Mouse (Mus musculus) MEL (cell line): ENCODE results near the gene Ccdc194. TPM values are rescaled to one million over a fixed set of nuclear protein-coding genes. Genes with fewer than 3 reads are reported as not detected.
A peak's percentile ranks its signal among the peaks of the same experiment; 100 is the strongest.

Experiments
- DNase-seq: peaks from one replicate; pipeline ENCODE4 v3.0.0; 2011; ENCODE audit warnings: low read depth, low spot score
- H3K27ac ChIP-seq: 2 replicates; pipeline ENCODE4 v1.5.1; 2012; ENCODE audit warnings: low read depth, mild to moderate bottlenecking, control low read depth, low read length, moderate library complexity; ENCODE audit not compliant: control insufficient read depth
- H3K27me3 ChIP-seq, 2 experiments: fragments of 150-350 bp in 1 of 2; sonication (generic) in 1 of 2; 2 replicates each; pipeline ENCODE4 v1.6.1; 2012; ENCODE audit warnings: low read length in 2 of 2, mild to moderate bottlenecking in 2 of 2, improper control_type of control experiment in 1 of 2, moderate library complexity in 1 of 2; ENCODE audit not compliant: insufficient read depth in 2 of 2, control insufficient read depth in 1 of 2
- H3K36me3 ChIP-seq, 2 experiments: 2 replicates each; pipeline ENCODE4 v1.6.1; 2012 to 2014; ENCODE audit warnings: low read length in 2 of 2, improper control_type of control experiment in 1 of 2, inconsistent platforms in 1 of 2, mild to moderate bottlenecking in 1 of 2; ENCODE audit not compliant: insufficient read depth in 2 of 2, control insufficient read depth in 1 of 2
- H3K4me1 ChIP-seq, 2 experiments: fragments of 150-350 bp in 1 of 2; sonication (generic) in 1 of 2; 2 replicates each; pipeline ENCODE4 v1.6.1; 2012; ENCODE audit warnings: low read length in 2 of 2, improper control_type of control experiment in 1 of 2, mild to moderate bottlenecking in 1 of 2; ENCODE audit not compliant: insufficient read depth in 2 of 2, control insufficient read depth in 1 of 2
- H3K4me3 ChIP-seq, 2 experiments: fragments of 150-350 bp in 1 of 2; sonication (generic) in 1 of 2; 2 replicates each; pipeline ENCODE4 v1.5.1; 2012; ENCODE audit warnings: low read depth in 2 of 2, low read length in 2 of 2, mild to moderate bottlenecking in 2 of 2, moderate library complexity in 2 of 2, control low read depth in 1 of 2, improper control_type of control experiment in 1 of 2; ENCODE audit not compliant: control insufficient read depth in 1 of 2, insufficient read depth in 1 of 2
- H3K79me2 ChIP-seq: 2 replicates; pipeline ENCODE4 v1.6.1; 2012; ENCODE audit warnings: mild to moderate bottlenecking, low read length, moderate library complexity; ENCODE audit not compliant: control insufficient read depth, poor library complexity, insufficient read depth
- H3K9ac ChIP-seq: 2 replicates; pipeline ENCODE4 v1.6.1; 2012; ENCODE audit warnings: low read depth, mild to moderate bottlenecking, control low read depth, low read length, moderate library complexity; ENCODE audit not compliant: control insufficient read depth, poor library complexity, severe bottlenecking
- H3K9me3 ChIP-seq: fragments of 150-350 bp; sonication (generic); replicated peaks from 2 replicates; pipeline ENCODE4 v1.6.1; 2012; ENCODE audit warnings: mild to moderate bottlenecking, low read length, improper control_type of control experiment, moderate library complexity; ENCODE audit not compliant: insufficient read depth
- BHLHE40 ChIP-seq: IDR thresholded peaks from 2 replicates; pipeline ENCODE4 v1.6.1; 2012; ENCODE audit warnings: low read depth, mild to moderate bottlenecking, inconsistent platforms, low read length, improper control_type of control experiment, borderline replicate concordance
- CHD1 ChIP-seq: IDR thresholded peaks from 2 replicates; pipeline ENCODE4 v1.6.1; 2012; ENCODE audit warnings: low read depth, mild to moderate bottlenecking, inconsistent platforms, low read length, improper control_type of control experiment
- CHD2 ChIP-seq: IDR thresholded peaks from 2 replicates; pipeline ENCODE4 v1.6.1; 2011; ENCODE audit warnings: low read length, improper control_type of control experiment
- CTCF ChIP-seq, 3 experiments: IDR thresholded peaks in 2 of 3; conservative IDR thresholded peaks in 1 of 3; 2 replicates each; pipeline ENCODE4 v1.5.1; 2011 to 2012; ENCODE audit warnings: low read length in 3 of 3, low read depth in 2 of 3, mild to moderate bottlenecking in 2 of 3, improper control_type of control experiment in 1 of 3, inconsistent platforms in 1 of 3, mixed read lengths in 1 of 3, moderate library complexity in 1 of 3; ENCODE audit not compliant: control insufficient read depth in 1 of 3, insufficient read depth in 1 of 3, poor library complexity in 1 of 3, severe bottlenecking in 1 of 3
- E2F4 ChIP-seq: IDR thresholded peaks from 2 replicates; pipeline ENCODE4 v1.6.1; 2011; ENCODE audit warnings: low read depth, low read length, improper control_type of control experiment, borderline replicate concordance
- EP300 ChIP-seq, 2 experiments: IDR thresholded peaks; 2 replicates each; pipeline ENCODE4 v1.6.1; 2011; ENCODE audit warnings: improper control_type of control experiment in 2 of 2, low read length in 2 of 2, low read depth in 1 of 2, mild to moderate bottlenecking in 1 of 2
- ETS1 ChIP-seq: IDR thresholded peaks from 2 replicates; pipeline ENCODE4 v1.6.1; 2012; ENCODE audit warnings: low read depth, mild to moderate bottlenecking, inconsistent platforms, low read length, improper control_type of control experiment, moderate library complexity
- GABPA ChIP-seq: IDR thresholded peaks from 2 replicates; pipeline ENCODE4 v1.6.1; 2012; ENCODE audit warnings: low read depth, mild to moderate bottlenecking, inconsistent platforms, low read length, improper control_type of control experiment, moderate library complexity
- HCFC1 ChIP-seq: IDR thresholded peaks from 2 replicates; pipeline ENCODE4 v1.6.1; 2012; ENCODE audit warnings: low read depth, mild to moderate bottlenecking, inconsistent platforms, low read length, improper control_type of control experiment, moderate library complexity
- JUND ChIP-seq: IDR thresholded peaks from 2 replicates; pipeline ENCODE4 v1.6.1; 2011; ENCODE audit warnings: low read depth, mild to moderate bottlenecking, improper control_type of control experiment, low read length
- KAT2A ChIP-seq: conservative IDR thresholded peaks from 2 replicates; pipeline ENCODE4 v1.6.1; 2012; ENCODE audit warnings: low read depth, low read length, improper control_type of control experiment, inconsistent platforms
- MAX ChIP-seq: IDR thresholded peaks from 2 replicates; pipeline ENCODE4 v1.6.1; 2011; ENCODE audit warnings: low read length, improper control_type of control experiment
- MAZ ChIP-seq: IDR thresholded peaks from 2 replicates; pipeline ENCODE4 v1.6.1; 2012; ENCODE audit warnings: low read depth, mild to moderate bottlenecking, inconsistent platforms, low read length, improper control_type of control experiment
- MEF2A ChIP-seq: IDR thresholded peaks from 2 replicates; pipeline ENCODE4 v1.6.1; 2014; ENCODE audit warnings: low read depth, mild to moderate bottlenecking, inconsistent platforms, low read length, improper control_type of control experiment; ENCODE audit not compliant: poor library complexity, insufficient replicate concordance, severe bottlenecking; ENCODE audit errors: extremely low read depth
- MXI1 ChIP-seq: IDR thresholded peaks from 2 replicates; pipeline ENCODE4 v1.6.1; 2011; ENCODE audit warnings: mild to moderate bottlenecking, low read depth, low read length, improper control_type of control experiment
- MYB ChIP-seq: IDR thresholded peaks from 2 replicates; pipeline ENCODE4 v1.6.1; 2011; ENCODE audit warnings: mild to moderate bottlenecking, low read depth, low read length, improper control_type of control experiment
- NELFE ChIP-seq: IDR thresholded peaks from 2 replicates; pipeline ENCODE4 v1.6.1; 2011; ENCODE audit warnings: low read depth, low read length, improper control_type of control experiment
- POLR2A ChIP-seq, 2 experiments: IDR thresholded peaks; 2 replicates each; pipeline ENCODE4 v1.6.1; 2011 to 2012; ENCODE audit warnings: low read length in 2 of 2, mild to moderate bottlenecking in 2 of 2, control low read depth in 1 of 2, improper control_type of control experiment in 1 of 2, low read depth in 1 of 2, moderate library complexity in 1 of 2; ENCODE audit not compliant: control insufficient read depth in 1 of 2, insufficient read depth in 1 of 2, poor library complexity in 1 of 2
- POLR2AphosphoS5 ChIP-seq: IDR thresholded peaks from 2 replicates; pipeline ENCODE4 v1.6.1; 2012; ENCODE audit warnings: low read depth, borderline replicate concordance, mild to moderate bottlenecking, inconsistent platforms, low read length, moderate library complexity, mixed read lengths
- RAD21 ChIP-seq: IDR thresholded peaks from 2 replicates; pipeline ENCODE4 v1.6.1; 2011; ENCODE audit warnings: mild to moderate bottlenecking, low read depth, low read length, improper control_type of control experiment
- SIN3A ChIP-seq: IDR thresholded peaks from 2 replicates; pipeline ENCODE4 v1.6.1; 2012; ENCODE audit warnings: low read length, improper control_type of control experiment, inconsistent platforms
- SMC3 ChIP-seq: IDR thresholded peaks from 2 replicates; pipeline ENCODE4 v1.6.1; 2011; ENCODE audit warnings: low read depth, low read length, improper control_type of control experiment
- TAL1 ChIP-seq: IDR thresholded peaks from 2 replicates; pipeline ENCODE4 v1.6.1; 2012; ENCODE audit warnings: mild to moderate bottlenecking, inconsistent platforms, low read length, moderate library complexity, mixed read lengths
- TBP ChIP-seq: IDR thresholded peaks from 2 replicates; pipeline ENCODE4 v1.8.0; 2011; ENCODE audit warnings: low read depth, low read length, improper control_type of control experiment
- TCF12 ChIP-seq: IDR thresholded peaks from 2 replicates; pipeline ENCODE4 v1.6.1; 2014; ENCODE audit warnings: low read depth, mild to moderate bottlenecking, inconsistent platforms, low read length, improper control_type of control experiment, moderate library complexity
- UBTF ChIP-seq: IDR thresholded peaks from 2 replicates; pipeline ENCODE4 v1.6.1; 2012; ENCODE audit warnings: low read depth, mild to moderate bottlenecking, inconsistent platforms, low read length, improper control_type of control experiment, moderate library complexity, borderline replicate concordance; ENCODE audit not compliant: insufficient read depth
- USF2 ChIP-seq, 2 experiments: IDR thresholded peaks; 2 replicates each; pipeline ENCODE4 v1.6.1; 2011 to 2012; ENCODE audit warnings: improper control_type of control experiment in 2 of 2, low read length in 2 of 2, borderline replicate concordance in 1 of 2, inconsistent platforms in 1 of 2, low read depth in 1 of 2, mild to moderate bottlenecking in 1 of 2; ENCODE audit not compliant: insufficient read depth in 1 of 2
- ZMIZ1 ChIP-seq: IDR thresholded peaks from 2 replicates; pipeline ENCODE4 v1.6.1; 2012; ENCODE audit warnings: low read depth, mild to moderate bottlenecking, inconsistent platforms, low read length, improper control_type of control experiment, moderate library complexity
- polyA plus RNA-seq, 2 experiments: library from polyadenylated mRNA; stranded (reverse) in 1 of 2; unstranded in 1 of 2; fragments of >175 nt in 1 of 2; fragments of >200 nt in 1 of 2; gene quantifications; 2 replicates each; pipeline versions ENCODE4 v1.2.1 to v1.2.4; 2012; ENCODE audit warnings: low replicate concordance in 2 of 2, low read depth in 1 of 2; ENCODE audit not compliant: insufficient read length in 2 of 2, insufficient read depth in 1 of 2, missing spikeins in 1 of 2
- total RNA-seq: library from RNA; depleted of rRNA; stranded (reverse); fragments of 300-350 nt; gene quantifications from 2 replicates; pipeline ENCODE4 v1.2.3, GENCODE M21; 2012

Gene Ccdc194
- total and polyA plus RNA-seq, 3 experiments, result not detected

DNA sequence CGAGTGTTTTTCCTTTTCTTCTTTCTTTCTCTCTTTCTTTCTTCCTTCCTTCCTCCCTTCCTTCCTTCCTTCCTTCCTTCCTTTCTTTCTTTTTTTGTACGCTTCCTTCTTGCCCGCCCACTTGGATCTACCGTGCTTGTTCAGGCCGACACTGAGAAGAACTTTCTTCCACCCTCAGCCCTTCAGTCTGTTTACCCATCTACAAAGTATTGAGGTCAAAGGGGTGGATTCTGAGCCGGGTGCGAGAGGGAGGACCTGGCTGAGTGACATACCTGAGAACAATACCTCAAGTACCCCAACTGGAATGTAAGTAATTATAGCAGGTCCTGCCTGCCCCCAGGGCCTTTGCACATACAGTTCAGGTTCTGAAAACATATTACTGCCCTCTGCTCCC lies 39.4 kb downstream of the Ccdc194 start:
- no peak for DNase-seq
- Histone ChIP-seq H3K4me1 (peaks cover 0 to 6% of the 10 kb centered on the region in 2 experiments; a peak in 2 of 4 replicates), H3K4me3 (peak overlapping the region; percentile 27 to 34; a peak in 3 of 4 replicates), H3K36me3 (no peaks in the 10 kb centered on the region), H3K9ac (peak overlapping the region; percentile 31), H3K9me3 (no peaks in the 10 kb centered on the region), H3K27me3 (no peaks in the 10 kb centered on the region)
- TF ChIP-seq MYB (no peak), SIN3A (peak; percentile 15)
- TF ChIP-seq, all 39 proteins: peak for 1
- H3K79me2 ChIP-seq, result peaks cover 15% of the 10 kb centered on the region
- H3K27ac ChIP-seq, result peak overlapping the region; percentile 12; the same call in 1 of the 2 replicates

GRCm38 (mm10) chr8:71485142-71486135 lies 40.1 kb downstream of the Ccdc194 start, which contains the start of gene Ano8:
Gene Ano8 (minus strand): TSS chr8:71485963.
- no peaks in the 10 kb centered on the region for H3K9me3 ChIP-seq
- H3K4me1 ChIP-seq, result peaks cover 0 to 6% of the 10 kb centered on the region in 2 experiments; a peak in 2 of 4 replicates
- no peaks in the 10 kb centered on the region for H3K27me3 ChIP-seq
- peak within 1 kb of the TSS; percentile 83 for H3K9ac ChIP-seq
- peak within 1 kb of the TSS; percentile 59 to 85 for H3K4me3 ChIP-seq
- peaks cover 15% of the 10 kb centered on the region for H3K79me2 ChIP-seq
- DNase-seq, result peak; percentile 94
- peak within 1 kb of the TSS; percentile 12; the same call in 1 of the 2 replicates for H3K27ac ChIP-seq
- no peaks in the 10 kb centered on the region for H3K36me3 ChIP-seq
- TF ChIP-seq NELFE (peak; percentile 46; the same call in 1 of the 2 replicates), UBTF (no peak), CHD2 (no peak), SIN3A (peak; percentile 86), GABPA (no peak), ZMIZ1 (no peak), RAD21 (no peak), ETS1 (no peak), TBP (no peak), POLR2AphosphoS5 (no peak), MAX (no peak), E2F4 (no peak), BHLHE40 (no peak), EP300 (IDR thresholded peaks at IDR 0.05; ENCODE audit: low read depth in 1 of 2, low read length in 2 of 2) (0 out of 4 replicates have a peak, but pooled peaks of 1 of the 2 experiments have one; percentile 15), MAZ (peak; percentile 73; the same call in 1 of the 2 replicates), MYB (no peak), JUND (no peak), TCF12 (no peak), KAT2A (no peak), CHD1 (no peak), CTCF (IDR thresholded peaks at IDR 0.05 in 2 of 3, conservative IDR thresholded peaks at IDR 0.05 in 1 of 3; ENCODE audit: control insufficient read depth in 1 of 3, insufficient read depth in 1 of 3, low read depth in 2 of 3, low read length in 3 of 3, poor library complexity in 1 of 3, severe bottlenecking in 1 of 3) (no peak), MEF2A (no peak), HCFC1 (peak; percentile 68), POLR2A (IDR thresholded peaks at IDR 0.05; ENCODE audit: control insufficient read depth in 1 of 2, insufficient read depth in 1 of 2, low read depth in 1 of 2, low read length in 2 of 2, poor library complexity in 1 of 2) (peak; percentile 36 to 39; a peak in 2 of 4 replicates), SMC3 (no peak), TAL1 (no peak), MXI1 (peak; percentile 77), USF2 (IDR thresholded peaks at IDR 0.05; ENCODE audit: borderline replicate concordance in 1 of 2, insufficient read depth in 1 of 2, low read depth in 1 of 2, low read length in 2 of 2) (no peak)
